Mouse (Mus musculus): ENCODE measurements around the gene Coro1b. TPM values are rescaled to one million over a fixed set of nuclear protein-coding genes. Genes with fewer than 3 reads are reported as not detected.

Coro1b gene
- polyA plus RNA-seq (2015; fragmentation: Nextera tagmentation; extraction: Ambion mirVana), result 119 and 121 TPM in 2 replicates

- H3K27ac ChIP-seq (replicated peaks), result peak within 1 kb of the TSS; percentile 74
- WGBS, result under 1% methylated on average over 33 of the region's 33 CpGs
- no peaks in the 10 kb centered on the region for H3K9me3 ChIP-seq
Observed at GRCm38 (mm10) chr19:4148491-4148806, at the start of gene Coro1b. TSS of gene Coro1b (plus strand) at chr19:4148619.

GRCm38 (mm10) chr19:4099056-4099455 lies 49.4 kb upstream of the Coro1b start:
- 18% methylated on average over 9 of the region's 9 CpGs for WGBS
- H3K27ac ChIP-seq (replicated peaks), result no peak overlapping the region
- H3K9me3 ChIP-seq, result no peaks in the 10 kb centered on the region
- no peak overlapping the region for H3K4me3 ChIP-seq
- no peaks in the 10 kb centered on the region for H3K27me3 ChIP-seq
- no peak overlapping the region for H3K9ac ChIP-seq
- no peaks in the 10 kb centered on the region for H3K36me3 ChIP-seq
- peak overlapping the region; percentile 80; the same call in 1 of the 2 replicates for H3K4me2 ChIP-seq
- H3K4me1 ChIP-seq (replicated peaks), result peaks cover 65% of the 10 kb centered on the region
- ATAC-seq (ENCODE audit: low FRiP score, low read depth), result no peak

More at GRCm38 (mm10) chr19:4148491-4148806, at the start of gene Coro1b:
- Histone ChIP-seq H3K36me3 (peaks cover 5% of the 10 kb centered on the region; the same call in 1 of the 2 replicates), H3K27me3 (no peaks in the 10 kb centered on the region), H3K9ac (peak within 1 kb of the TSS; percentile 87), H3K4me3 (peak within 1 kb of the TSS; percentile 81), H3K4me2 (peak within 1 kb of the TSS; percentile 82), H3K4me1 (replicated peaks) (peaks cover 26% of the 10 kb centered on the region)
- peak; percentile 94 for ATAC-seq (ENCODE audit: low FRiP score, low read depth)

- 1% methylated on average over 53 of the region's 53 CpGs for WGBS
- no peak for ATAC-seq (ENCODE audit: low FRiP score, low read depth)
- Histone ChIP-seq H3K9me3 (no peaks in the 10 kb centered on the region), H3K4me2 (peak within 1 kb of the TSS; percentile 80), H3K4me1 (replicated peaks) (peaks cover 65% of the 10 kb centered on the region), H3K36me3 (peaks cover 3% of the 10 kb centered on the region; the same call in 1 of the 2 replicates), H3K4me3 (peak within 1 kb of the TSS; percentile 69), H3K9ac (peak within 1 kb of the TSS; percentile 68), H3K27ac (replicated peaks) (peak within 1 kb of the TSS; percentile 78), H3K27me3 (no peaks in the 10 kb centered on the region)
Observed at GRCm38 (mm10) chr19:4099837-4100717, 48.3 kb upstream of the Coro1b start, which contains the start of gene Pitpnm1. TSS of gene Pitpnm1 (plus strand) at chr19:4099998.

DNA sequence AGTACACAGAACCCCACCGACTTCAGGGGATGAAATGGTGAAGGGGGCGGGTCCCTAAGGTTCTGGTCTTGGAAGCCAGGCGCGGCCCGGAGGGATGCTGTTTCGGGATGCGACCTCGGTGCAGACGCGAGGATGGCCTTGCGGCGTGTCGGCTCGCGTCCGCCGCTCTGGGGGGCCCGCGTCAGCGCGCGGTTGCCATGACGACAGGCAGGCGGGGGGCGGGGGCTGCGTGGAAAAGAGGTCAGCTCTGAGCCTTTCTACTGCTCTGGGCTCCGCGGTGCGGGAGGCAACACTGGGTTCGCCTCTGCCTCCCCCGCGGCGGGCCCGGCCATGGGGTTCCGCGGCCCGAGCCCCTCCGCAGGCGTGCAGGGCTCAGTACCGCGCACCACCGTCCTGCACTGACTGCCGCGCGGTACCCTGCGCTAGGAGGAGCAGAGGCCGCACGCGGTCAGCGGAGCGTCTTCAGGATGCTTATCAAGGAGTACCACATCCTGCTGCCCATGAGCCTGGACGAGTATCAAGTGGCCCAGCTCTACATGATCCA lies 47.6 kb upstream of the Coro1b start:
- H3K4me2 ChIP-seq, result peak overlapping the region; percentile 80
- H3K4me3 ChIP-seq, result peak overlapping the region; percentile 69
- H3K4me1 ChIP-seq (replicated peaks), result peaks cover 63% of the 10 kb centered on the region
- no peaks in the 10 kb centered on the region for H3K27me3 ChIP-seq
- H3K9ac ChIP-seq, result peak overlapping the region; percentile 68
- WGBS, result under 1% methylated on average over 52 of the region's 52 CpGs
- peaks cover 6% of the 10 kb centered on the region; the same call in 1 of the 2 replicates for H3K36me3 ChIP-seq
- peak; percentile 12 for ATAC-seq (ENCODE audit: low FRiP score, low read depth)
- peak overlapping the region; percentile 78 for H3K27ac ChIP-seq (replicated peaks)
- H3K9me3 ChIP-seq, result no peaks in the 10 kb centered on the region

- WGBS, result 61% methylated on average over 6 of the region's 6 CpGs
- Histone ChIP-seq H3K36me3 (peaks cover 9% of the 10 kb centered on the region; the same call in 1 of the 2 replicates), H3K9me3 (no peaks in the 10 kb centered on the region)
Observed at GRCm38 (mm10) chr19:4101466-4101865, 47.0 kb upstream of the Coro1b start.

GRCm38 (mm10) chr19:4102049-4102448 lies 46.4 kb upstream of the Coro1b start:
- peak overlapping the region; percentile 68; the same call in 1 of the 2 replicates for H3K9ac ChIP-seq
- H3K4me3 ChIP-seq, result peak overlapping the region; percentile 69

More at GRCm38 (mm10) chr19:4101466-4101865, 47.0 kb upstream of the Coro1b start:
- H3K4me2 ChIP-seq, result peak overlapping the region; percentile 80
- H3K27ac ChIP-seq (replicated peaks), result peak overlapping the region; percentile 78
- no peak for ATAC-seq (ENCODE audit: low FRiP score, low read depth)
- H3K27me3 ChIP-seq, result no peaks in the 10 kb centered on the region
- H3K4me3 ChIP-seq, result peak overlapping the region; percentile 69
- H3K9ac ChIP-seq, result peak overlapping the region; percentile 68
- H3K4me1 ChIP-seq (replicated peaks), result peaks cover 57% of the 10 kb centered on the region

DNA sequence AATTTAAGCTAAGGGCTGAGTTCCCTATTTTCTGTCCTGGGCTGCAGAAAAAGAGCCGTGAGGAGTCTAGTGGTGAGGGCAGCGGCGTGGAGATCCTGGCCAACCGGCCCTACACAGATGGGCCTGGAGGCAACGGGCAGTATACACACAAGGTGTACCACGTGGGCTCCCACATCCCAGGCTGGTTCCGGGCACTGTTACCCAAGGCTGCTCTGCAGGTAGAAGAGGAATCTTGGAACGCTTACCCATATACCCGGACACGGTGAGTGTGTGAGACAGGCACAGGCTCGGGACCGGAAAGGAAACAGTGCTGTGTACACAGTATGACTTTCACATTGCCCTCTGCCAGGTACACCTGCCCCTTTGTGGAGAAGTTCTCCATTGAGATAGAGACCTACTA lies 45.8 kb upstream of the Coro1b start:
- H3K9ac ChIP-seq, result no peak overlapping the region
- 0 out of 2 replicates have a peak overlapping the region, but pooled peaks have one; percentile 80 for H3K4me2 ChIP-seq
- H3K27ac ChIP-seq (replicated peaks), result no peak overlapping the region
- peaks cover 52% of the 10 kb centered on the region for H3K4me1 ChIP-seq (replicated peaks)
- ATAC-seq (ENCODE audit: low FRiP score, low read depth), result no peak
- no peaks in the 10 kb centered on the region for H3K9me3 ChIP-seq
- no peak overlapping the region for H3K4me3 ChIP-seq
- WGBS, result 96% methylated on average over 12 of the region's 12 CpGs
- no peaks in the 10 kb centered on the region for H3K27me3 ChIP-seq
- H3K36me3 ChIP-seq, result peaks cover 20% of the 10 kb centered on the region; the same call in 1 of the 2 replicates

More at GRCm38 (mm10) chr19:4102049-4102448, 46.4 kb upstream of the Coro1b start:
- Histone ChIP-seq H3K4me2 (peak overlapping the region; percentile 80), H3K4me1 (replicated peaks) (peaks cover 56% of the 10 kb centered on the region), H3K27me3 (no peaks in the 10 kb centered on the region), H3K36me3 (peaks cover 15% of the 10 kb centered on the region; the same call in 1 of the 2 replicates), H3K27ac (replicated peaks) (no peak overlapping the region), H3K9me3 (no peaks in the 10 kb centered on the region)
- no peak for ATAC-seq (ENCODE audit: low FRiP score, low read depth)
- WGBS, result 83% methylated on average over 2 of the region's 2 CpGs

DNA sequence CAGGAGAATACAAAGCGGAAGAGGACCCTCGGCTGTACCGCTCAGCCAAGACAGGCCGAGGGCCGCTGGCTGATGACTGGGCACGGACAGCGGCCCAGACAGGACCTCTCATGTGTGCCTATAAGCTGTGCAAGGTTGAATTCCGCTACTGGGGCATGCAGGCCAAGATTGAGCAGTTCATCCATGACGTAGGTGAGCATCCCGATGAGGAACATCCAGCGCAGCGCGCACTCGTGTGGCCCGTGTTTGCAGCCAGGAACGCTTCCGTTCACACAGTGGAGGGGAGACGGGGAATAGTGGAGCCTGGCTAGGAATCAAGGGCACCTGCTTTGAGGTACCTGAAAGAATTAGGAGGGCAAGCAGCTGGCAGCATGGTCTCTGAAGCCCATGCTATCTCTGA lies 45.1 kb upstream of the Coro1b start:
- no peak for ATAC-seq (ENCODE audit: low FRiP score, low read depth)
- Histone ChIP-seq H3K36me3 (peaks cover 27% of the 10 kb centered on the region), H3K9me3 (no peaks in the 10 kb centered on the region), H3K4me1 (replicated peaks) (peaks cover 45% of the 10 kb centered on the region), H3K4me3 (no peak overlapping the region), H3K27ac (replicated peaks) (no peak overlapping the region), H3K9ac (no peak overlapping the region), H3K27me3 (no peaks in the 10 kb centered on the region), H3K4me2 (no peak overlapping the region)
- 93% methylated on average over 18 of the region's 18 CpGs for WGBS

DNA sequence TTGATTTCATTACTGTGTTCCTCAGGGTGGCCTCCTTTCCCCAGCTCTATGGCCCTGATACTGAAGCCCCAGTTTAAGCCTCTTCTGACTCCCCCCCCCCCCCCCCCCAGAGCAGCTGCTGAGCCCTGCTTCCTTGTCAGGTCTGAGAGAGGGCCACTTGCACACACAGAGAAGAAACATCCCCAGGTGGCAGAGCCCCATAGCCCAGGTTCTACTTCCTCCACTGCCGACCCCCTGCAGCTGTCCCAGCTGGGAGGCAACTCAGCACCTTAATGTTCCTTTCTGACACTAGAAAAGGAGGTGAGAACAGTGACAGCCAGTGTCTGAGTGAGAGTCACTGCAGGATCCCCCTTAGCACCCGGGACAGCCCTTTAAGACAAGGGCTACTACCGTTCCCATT lies 44.6 kb upstream of the Coro1b start:
- 78% methylated on average over 3 of the region's 3 CpGs for WGBS
- no peak overlapping the region for H3K27ac ChIP-seq (replicated peaks)
- no peak for ATAC-seq (ENCODE audit: low FRiP score, low read depth)

DNA sequence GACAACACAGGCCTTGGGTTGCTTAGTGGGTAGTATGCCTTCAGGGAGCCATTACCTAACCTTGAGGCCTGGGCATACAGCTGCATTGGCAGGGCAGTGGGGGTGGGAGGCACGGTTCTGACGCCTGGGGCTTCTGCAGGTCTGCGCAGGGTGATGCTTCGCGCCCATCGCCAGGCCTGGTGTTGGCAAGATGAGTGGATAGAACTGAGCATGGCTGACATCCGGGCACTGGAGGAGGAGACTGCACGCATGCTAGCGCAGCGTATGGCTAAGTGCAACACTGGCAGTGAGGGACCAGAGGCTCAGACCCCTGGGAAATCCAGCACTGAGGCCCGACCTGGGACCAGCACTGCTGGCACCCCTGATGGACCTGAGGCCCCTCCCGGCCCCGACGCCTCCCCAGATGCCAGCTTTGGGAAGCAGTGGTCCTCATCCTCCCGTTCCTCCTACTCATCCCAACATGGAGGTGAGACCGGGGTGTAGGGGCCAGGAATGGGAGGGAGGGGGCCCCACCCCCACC lies 43.7 kb upstream of the Coro1b start:
- Histone ChIP-seq H3K36me3 (peaks cover 31% of the 10 kb centered on the region), H3K4me1 (replicated peaks) (peaks cover 31% of the 10 kb centered on the region), H3K9ac (no peak overlapping the region), H3K27ac (replicated peaks) (no peak overlapping the region), H3K9me3 (no peaks in the 10 kb centered on the region), H3K27me3 (no peaks in the 10 kb centered on the region), H3K4me3 (no peak overlapping the region), H3K4me2 (no peak overlapping the region)
- 90% methylated on average over 16 of the region's 16 CpGs for WGBS
- no peak for ATAC-seq (ENCODE audit: low FRiP score, low read depth)

More for the DNA sequence above, 44.6 kb upstream of the Coro1b start:
- Histone ChIP-seq H3K4me3 (no peak overlapping the region), H3K9ac (no peak overlapping the region), H3K9me3 (no peaks in the 10 kb centered on the region), H3K4me2 (no peak overlapping the region), H3K36me3 (peaks cover 28% of the 10 kb centered on the region), H3K27me3 (no peaks in the 10 kb centered on the region), H3K4me1 (replicated peaks) (peaks cover 40% of the 10 kb centered on the region)

GRCm38 (mm10) chr19:4106654-4107053 lies 41.8 kb upstream of the Coro1b start:
- no peak for ATAC-seq (ENCODE audit: low FRiP score, low read depth)
- Histone ChIP-seq H3K36me3 (peaks cover 40% of the 10 kb centered on the region), H3K27me3 (no peaks in the 10 kb centered on the region), H3K27ac (replicated peaks) (no peak overlapping the region), H3K4me1 (replicated peaks) (peaks cover 12% of the 10 kb centered on the region), H3K9ac (no peak overlapping the region), H3K4me3 (no peak overlapping the region), H3K9me3 (no peaks in the 10 kb centered on the region), H3K4me2 (no peak overlapping the region)
- WGBS, result 90% methylated on average over 14 of the region's 14 CpGs

DNA sequence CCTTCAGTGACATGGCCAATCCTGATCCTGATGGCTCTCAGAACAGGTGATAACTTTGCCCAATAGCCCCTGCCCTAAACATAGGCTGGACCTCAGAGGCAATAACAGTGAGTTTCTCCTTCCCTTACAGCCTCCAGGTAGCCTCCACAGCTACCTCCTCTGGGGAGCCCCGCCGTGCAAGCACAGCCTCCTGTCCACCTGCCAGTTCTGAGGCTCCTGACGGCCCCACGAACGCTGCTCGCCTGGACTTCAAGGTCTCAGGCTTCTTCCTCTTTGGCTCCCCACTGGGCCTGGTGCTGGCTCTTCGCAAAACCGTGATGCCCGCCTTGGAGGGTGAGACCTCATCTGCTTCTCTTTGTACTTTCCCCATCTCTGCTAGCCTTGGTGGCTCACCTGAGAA lies 39.9 kb upstream of the Coro1b start:
- Histone ChIP-seq H3K9me3 (no peaks in the 10 kb centered on the region), H3K27me3 (no peaks in the 10 kb centered on the region), H3K36me3 (peaks cover 54% of the 10 kb centered on the region), H3K4me1 (replicated peaks) (no peaks in the 10 kb centered on the region), H3K27ac (replicated peaks) (no peak overlapping the region), H3K9ac (no peak overlapping the region), H3K4me2 (no peak overlapping the region), H3K4me3 (no peak overlapping the region)
- WGBS, result 83% methylated on average over 9 of the region's 9 CpGs
- no peak for ATAC-seq (ENCODE audit: low FRiP score, low read depth)

Measured in hindbrain, embryonic 15.5 days (tissue).